Mouse (Mus musculus) lung, adult 2 months (tissue): Measurements from ENCODE around the gene Garnl3.

Experiments used
- CTCF ChIP-seq: fragments of 200-500 bp; IDR thresholded peaks from 2 replicates; pipeline ENCODE4 v1.5.1; 2011; ENCODE audit warnings: mild to moderate bottlenecking, low read length, control low read depth; ENCODE audit not compliant: insufficient read depth
- POLR2A ChIP-seq: fragments of 200-500 bp; IDR thresholded peaks from 2 replicates; pipeline ENCODE4 v1.6.1; 2011; ENCODE audit warnings: low read depth, mild to moderate bottlenecking, control low read depth, low read length, borderline replicate concordance; ENCODE audit errors: extremely low read depth

DNA sequence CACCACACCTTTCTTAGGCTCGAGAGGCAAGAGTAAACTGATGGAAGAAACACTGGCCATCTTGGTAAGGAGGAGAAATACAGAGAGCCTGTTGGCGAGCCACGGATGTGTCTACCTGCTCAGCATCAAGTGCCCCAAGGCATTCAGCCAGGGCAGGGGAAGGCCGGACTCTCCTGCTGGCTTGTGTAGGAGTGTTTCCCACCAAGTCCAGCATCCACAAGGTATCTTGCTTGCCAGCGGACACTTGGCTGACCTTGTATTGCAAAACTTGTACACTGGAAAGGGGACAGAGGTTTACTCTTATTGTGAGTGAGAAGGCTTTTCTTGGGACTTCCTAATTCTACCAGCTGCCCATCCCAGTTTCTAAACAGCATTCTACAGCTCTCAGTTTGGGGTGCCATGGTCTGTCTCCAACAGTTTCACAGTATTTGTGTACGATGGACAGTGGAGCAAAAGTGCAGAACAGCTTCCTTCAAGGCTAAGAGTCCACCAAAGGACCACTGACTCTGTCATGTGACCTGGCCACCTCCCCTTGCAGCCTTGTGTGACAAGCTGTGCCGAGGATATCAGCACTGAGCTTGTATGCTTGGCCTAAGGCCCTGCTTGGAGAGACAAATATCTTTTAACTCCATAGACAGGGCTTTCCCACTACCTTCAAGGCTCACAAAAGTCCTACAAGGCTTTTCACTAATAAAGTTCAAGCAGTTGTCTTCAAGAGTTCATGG is 3.5 kb upstream of the Garnl3 start:
- TF ChIP-seq CTCF: no peak
- TF ChIP-seq POLR2A: no peak
